Mouse (Mus musculus) cortical plate, adult 2 months (tissue): ENCODE measurements around the gene Gapvd1. TPM values are rescaled to one million over a fixed set of nuclear protein-coding genes. Genes with fewer than 3 reads are reported as not detected.

Source experiments
- H3K27ac ChIP-seq: fragments of 200-500 bp; 2 replicates; pipeline ENCODE4 v1.5.1; 2012; ENCODE audit warnings: low read length, control low read depth, inconsistent platforms; ENCODE audit not compliant: insufficient read depth
- H3K4me1 ChIP-seq: fragments of 200-500 bp; 2 replicates; pipeline ENCODE4 v1.6.1; 2011; ENCODE audit warnings: low read length; ENCODE audit not compliant: control insufficient read depth, insufficient read depth
- H3K4me3 ChIP-seq: fragments of 200-500 bp; 2 replicates; pipeline ENCODE4 v1.5.1; 2011; ENCODE audit warnings: mild to moderate bottlenecking, low read length, control low read depth; ENCODE audit not compliant: insufficient read depth
- CTCF ChIP-seq: fragments of 200-500 bp; IDR thresholded peaks from 2 replicates; pipeline ENCODE4 v1.5.1; 2011; ENCODE audit warnings: mild to moderate bottlenecking, control low read depth, low read length; ENCODE audit not compliant: insufficient read depth; ENCODE audit errors: extremely low read depth
- POLR2A ChIP-seq: fragments of 200-500 bp; IDR thresholded peaks from 2 replicates; pipeline ENCODE4 v1.6.1; 2011; ENCODE audit warnings: mild to moderate bottlenecking, low read length, control low read depth; ENCODE audit not compliant: insufficient read depth; ENCODE audit errors: extremely low read depth
- polyA plus RNA-seq: library from polyadenylated mRNA; depleted of rRNA; stranded (reverse); fragments of >200 nt; gene quantifications from 2 replicates; pipeline ENCODE4 v1.2.3, GENCODE M21; 2012

Gapvd1 gene
- polyA plus RNA-seq, 1 experiment: 42.0 TPM

DNA sequence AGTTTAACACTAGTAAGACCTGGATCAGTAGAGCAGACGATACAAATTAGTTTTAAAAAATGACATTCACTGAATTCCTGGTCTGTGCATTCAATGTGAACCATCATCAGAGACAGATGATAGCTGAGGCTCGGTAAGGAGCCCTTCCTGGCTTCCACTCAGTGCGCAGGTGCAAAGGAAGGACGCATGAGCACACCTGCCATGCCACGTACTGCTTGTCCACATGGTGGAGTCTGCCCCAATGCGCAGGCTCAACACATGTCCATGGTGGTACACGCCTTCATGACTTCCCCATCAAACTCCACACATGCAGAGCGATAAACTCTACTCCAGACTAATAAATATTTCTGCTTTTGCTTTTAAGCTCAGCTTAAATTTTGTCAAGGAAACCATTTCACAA lies 78.0 kb downstream of the Gapvd1 start:
- Histone ChIP-seq H3K4me1 (no peaks in the 10 kb centered on the region), H3K4me3 (no peak overlapping the region), H3K27ac (no peak overlapping the region)
- TF ChIP-seq CTCF: no peak
- no peak for TF ChIP-seq POLR2A

DNA sequence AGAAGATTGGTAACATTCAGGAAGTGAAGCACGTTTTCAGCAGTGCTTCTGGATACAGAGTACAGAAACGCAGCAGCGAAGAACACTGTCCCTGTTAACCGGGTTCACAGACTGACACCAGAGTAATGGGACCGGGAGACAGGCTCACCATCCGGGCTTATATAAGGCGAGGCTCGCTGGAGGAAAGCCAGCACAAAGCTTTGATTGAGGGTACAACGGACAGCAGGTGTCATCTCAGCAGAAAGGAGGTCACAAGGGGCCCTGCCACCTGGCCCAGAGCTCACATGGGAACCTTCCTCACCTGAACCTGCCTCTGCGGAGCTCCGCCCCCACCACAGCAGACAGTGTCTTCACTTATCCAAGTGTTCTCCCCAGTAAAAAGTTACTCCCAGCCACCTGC lies 81.2 kb downstream of the Gapvd1 start:
- H3K4me3 ChIP-seq: no peak overlapping the region
- H3K27ac ChIP-seq: no peak overlapping the region
- H3K4me1 ChIP-seq: no peaks in the 10 kb centered on the region
- TF ChIP-seq POLR2A (no peak), CTCF (no peak)

DNA sequence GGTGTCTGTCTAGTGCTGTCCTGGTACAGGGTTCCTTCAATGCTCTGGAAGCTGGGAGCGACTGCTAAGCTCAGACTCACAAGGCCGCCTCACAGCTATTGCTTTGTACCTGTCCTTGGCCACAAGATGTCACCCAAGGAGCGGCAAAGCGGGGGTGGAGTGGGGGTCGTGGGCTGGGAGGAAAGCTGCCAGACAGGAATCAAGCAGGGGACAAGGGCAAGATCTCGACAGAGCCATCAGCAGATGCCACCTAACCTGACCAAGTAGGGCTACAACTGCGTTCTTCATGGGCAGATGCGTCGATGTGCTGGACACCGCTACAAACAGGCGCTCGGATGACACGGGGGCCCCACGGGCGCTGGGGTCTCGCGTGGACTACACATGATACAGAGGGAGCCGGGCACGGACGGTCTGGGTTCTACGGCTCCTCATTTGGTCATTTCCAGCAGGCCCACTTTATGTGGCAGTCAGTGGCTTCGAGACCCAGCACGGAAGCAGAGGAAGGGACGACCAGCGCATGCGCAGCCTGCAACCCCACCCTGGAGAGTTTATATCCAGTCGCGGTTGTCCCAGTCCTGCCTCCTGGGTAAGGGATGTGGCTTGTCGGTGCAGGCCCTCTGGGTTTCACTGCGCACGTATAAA lies 83.5 kb downstream of the Gapvd1 start:
- peak; percentile 40 for TF ChIP-seq CTCF
- peak; percentile 46 for TF ChIP-seq POLR2A
- Histone ChIP-seq H3K4me1 (0 out of 2 replicates have a peak, but pooled peaks cover 2% of the 10 kb centered on the region), H3K27ac (peak overlapping the region; percentile 4; the same call in 1 of the 2 replicates), H3K4me3 (peak overlapping the region; percentile 56)

DNA sequence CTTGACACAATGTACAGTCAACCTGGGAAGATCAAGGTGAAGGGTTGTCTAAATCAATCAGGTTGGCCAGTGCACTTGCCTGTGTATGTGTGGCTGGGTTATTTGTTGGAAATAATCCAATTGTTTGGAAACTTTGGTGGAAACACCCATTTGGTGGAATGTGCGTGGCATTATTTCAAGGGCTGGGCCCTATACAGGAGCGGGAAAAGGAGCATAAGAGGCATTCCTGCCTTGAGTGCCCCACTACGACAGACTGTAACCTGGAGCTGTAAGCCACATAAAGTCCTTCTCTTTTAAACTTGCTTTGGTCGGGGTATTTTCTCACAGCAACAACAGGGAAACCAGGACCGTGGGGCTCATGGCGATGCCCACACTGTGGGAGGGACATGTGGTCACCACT lies 84.6 kb downstream of the Gapvd1 start:
- Histone ChIP-seq H3K4me3 (no peak overlapping the region), H3K4me1 (0 out of 2 replicates have a peak, but pooled peaks cover 2% of the 10 kb centered on the region), H3K27ac (no peak overlapping the region)
- TF ChIP-seq CTCF (no peak), POLR2A (no peak)

DNA sequence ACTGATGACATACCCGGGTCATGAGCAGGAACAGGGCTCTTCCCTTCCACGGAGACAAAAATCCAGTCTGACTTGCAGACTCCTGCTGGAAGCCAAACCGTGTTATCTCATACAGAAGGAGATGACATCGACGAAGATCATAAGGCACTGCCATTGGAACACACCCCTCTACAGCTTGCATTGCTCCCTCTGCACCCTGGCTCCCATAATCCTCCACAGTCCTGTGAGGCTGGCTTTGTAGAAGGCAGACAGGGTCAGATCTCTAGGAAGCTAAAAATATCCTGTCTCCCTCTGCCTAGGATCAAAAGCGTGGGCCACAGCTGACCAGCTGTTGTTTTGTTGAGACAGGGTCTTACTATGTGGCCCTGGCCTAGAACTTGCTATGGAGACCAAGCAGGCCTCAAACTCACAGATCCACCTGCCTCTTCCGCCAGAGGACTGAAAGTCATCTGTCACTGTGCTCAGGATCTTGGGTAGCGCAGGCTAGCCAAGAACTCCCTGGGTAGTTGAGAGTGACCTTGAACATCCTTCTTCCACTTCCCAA lies 85.8 kb downstream of the Gapvd1 start:
- TF ChIP-seq POLR2A (no peak), CTCF (no peak)
- no peak overlapping the region for H3K27ac ChIP-seq
- H3K4me1 ChIP-seq: 0 out of 2 replicates have a peak, but pooled peaks cover 2% of the 10 kb centered on the region
- H3K4me3 ChIP-seq: no peak overlapping the region

DNA sequence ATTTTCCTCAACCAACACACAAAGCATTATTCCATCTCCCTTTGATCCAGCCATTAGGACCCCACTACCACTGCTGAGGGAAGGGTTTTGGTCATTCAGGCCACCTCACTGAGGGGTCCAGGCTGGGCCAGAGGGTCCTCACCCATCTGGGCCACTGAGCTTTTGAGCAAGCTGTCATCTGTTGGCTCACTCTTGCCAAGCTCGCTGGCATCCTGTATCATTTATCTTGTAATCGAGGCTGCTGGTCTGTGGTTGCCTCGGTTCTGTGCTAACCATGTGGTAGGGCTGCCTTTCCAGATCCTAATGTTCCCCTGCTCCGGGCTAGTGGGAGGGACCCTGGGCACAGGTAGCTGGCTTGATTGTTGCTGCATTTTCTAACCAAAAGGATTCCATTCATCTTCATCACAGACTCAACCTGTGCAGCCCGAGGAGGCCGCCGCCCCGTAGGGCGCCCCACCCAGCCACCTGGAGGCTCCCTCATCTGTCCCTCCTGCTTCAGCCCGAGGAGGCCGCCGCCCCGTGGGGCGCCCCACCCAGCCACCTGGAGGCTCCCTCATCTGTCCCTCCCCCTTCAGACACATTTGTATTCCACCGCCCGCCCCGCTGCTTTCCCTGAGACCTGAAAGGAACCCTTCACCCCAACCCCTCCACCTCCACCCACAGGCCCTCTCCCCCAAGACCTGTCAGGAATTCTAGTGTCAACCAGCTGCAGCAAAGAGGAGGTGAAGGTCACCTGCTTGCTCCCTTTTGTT lies 86.4 kb downstream of the Gapvd1 start:
- 0 out of 2 replicates have a peak, but pooled peaks cover 2% of the 10 kb centered on the region for H3K4me1 ChIP-seq
- TF ChIP-seq POLR2A: no peak
- no peak for TF ChIP-seq CTCF
- no peak overlapping the region for H3K4me3 ChIP-seq
- no peak overlapping the region for H3K27ac ChIP-seq

DNA sequence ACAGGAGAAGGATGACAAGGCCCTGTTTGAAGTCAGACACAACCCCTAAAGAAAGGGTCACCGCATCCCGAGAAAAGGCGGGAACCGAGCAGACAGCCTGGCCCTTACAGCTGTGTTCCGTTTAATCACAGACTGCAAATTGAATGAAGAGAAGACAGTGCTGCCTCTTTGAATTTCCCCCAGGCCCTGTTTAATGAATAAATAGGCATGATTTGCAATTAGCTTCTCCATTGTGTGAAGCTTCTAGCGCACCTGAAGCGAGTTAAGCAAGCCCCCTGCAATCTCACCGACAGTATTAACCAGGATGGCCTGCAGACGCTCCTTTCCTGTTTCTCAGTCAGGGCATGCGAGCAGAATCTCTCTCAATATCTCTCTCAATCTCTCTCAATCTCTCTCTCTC lies 87.2 kb downstream of the Gapvd1 start:
- 0 out of 2 replicates have a peak, but pooled peaks cover 2% of the 10 kb centered on the region for H3K4me1 ChIP-seq
- no peak overlapping the region for H3K27ac ChIP-seq
- H3K4me3 ChIP-seq: no peak overlapping the region
- TF ChIP-seq CTCF: no peak
- no peak for TF ChIP-seq POLR2A

DNA sequence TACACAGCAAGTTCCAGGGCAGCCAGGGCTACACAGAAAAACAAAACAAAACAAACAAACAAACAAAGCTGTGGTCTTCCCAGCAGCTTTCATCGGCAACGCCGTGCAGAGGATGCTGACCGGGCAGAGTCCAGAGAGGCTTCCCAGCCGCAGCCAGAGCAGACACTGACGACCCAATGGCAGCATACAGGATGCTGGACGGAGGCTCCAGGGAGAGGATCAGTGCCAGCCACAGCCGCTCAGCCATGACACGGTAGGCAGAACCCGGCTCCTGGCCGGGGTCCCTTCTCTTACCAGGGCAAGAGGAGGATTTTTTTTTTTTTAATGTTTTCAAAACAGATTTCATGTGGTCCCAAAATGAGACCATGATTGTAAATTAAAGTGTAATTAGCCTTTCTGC lies 107.6 kb downstream of the Gapvd1 start:
- Histone ChIP-seq H3K4me1 (no peaks in the 10 kb centered on the region), H3K4me3 (no peak overlapping the region)
- TF ChIP-seq POLR2A (no peak), CTCF (no peak)

DNA sequence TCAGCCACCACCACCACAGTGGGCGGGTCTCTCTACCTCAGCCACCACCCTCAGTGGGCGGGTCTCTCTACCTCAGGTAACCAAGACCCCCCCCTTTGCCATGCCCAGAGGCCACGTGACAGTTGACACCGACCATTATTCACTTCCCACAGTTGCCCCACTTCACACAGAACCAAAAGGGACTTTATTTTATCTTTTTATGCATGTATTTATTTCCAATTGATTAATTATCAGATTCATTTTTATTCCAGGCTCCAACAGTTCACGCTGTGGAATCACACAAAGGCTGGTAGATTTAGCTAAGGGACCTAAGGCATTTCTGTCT lies 108.5 kb downstream of the Gapvd1 start:
- Histone ChIP-seq H3K4me1 (no peaks in the 10 kb centered on the region), H3K27ac (no peak overlapping the region), H3K4me3 (no peak overlapping the region)
- TF ChIP-seq CTCF (no peak), POLR2A (no peak)

More for the DNA sequence above, 107.6 kb downstream of the Gapvd1 start:
- H3K27ac ChIP-seq: no peak overlapping the region
